Mouse (Mus musculus) MEL (cell line): ENCODE results near the gene Mss51. TPM values are rescaled to one million over a fixed set of nuclear protein-coding genes. Genes with fewer than 3 reads are reported as not detected.

ENCODE experiments used
- DNase-seq: peaks from one replicate; pipeline ENCODE4 v3.0.0; 2011; ENCODE audit warnings: low read depth, low spot score
- H3K27ac ChIP-seq: 2 replicates; pipeline ENCODE4 v1.5.1; 2012; ENCODE audit warnings: low read depth, mild to moderate bottlenecking, control low read depth, low read length, moderate library complexity; ENCODE audit not compliant: control insufficient read depth
- H3K27me3 ChIP-seq, 2 experiments: fragments of 150-350 bp in 1 of 2; sonication (generic) in 1 of 2; 2 replicates each; pipeline ENCODE4 v1.6.1; 2012; ENCODE audit warnings: low read length in 2 of 2, mild to moderate bottlenecking in 2 of 2, improper control_type of control experiment in 1 of 2, moderate library complexity in 1 of 2; ENCODE audit not compliant: insufficient read depth in 2 of 2, control insufficient read depth in 1 of 2
- H3K36me3 ChIP-seq, 2 experiments: 2 replicates each; pipeline ENCODE4 v1.6.1; 2012 to 2014; ENCODE audit warnings: low read length in 2 of 2, improper control_type of control experiment in 1 of 2, inconsistent platforms in 1 of 2, mild to moderate bottlenecking in 1 of 2; ENCODE audit not compliant: insufficient read depth in 2 of 2, control insufficient read depth in 1 of 2
- H3K4me1 ChIP-seq, 2 experiments: fragments of 150-350 bp in 1 of 2; sonication (generic) in 1 of 2; 2 replicates each; pipeline ENCODE4 v1.6.1; 2012; ENCODE audit warnings: low read length in 2 of 2, improper control_type of control experiment in 1 of 2, mild to moderate bottlenecking in 1 of 2; ENCODE audit not compliant: insufficient read depth in 2 of 2, control insufficient read depth in 1 of 2
- H3K4me3 ChIP-seq, 2 experiments: fragments of 150-350 bp in 1 of 2; sonication (generic) in 1 of 2; 2 replicates each; pipeline ENCODE4 v1.5.1; 2012; ENCODE audit warnings: low read depth in 2 of 2, low read length in 2 of 2, mild to moderate bottlenecking in 2 of 2, moderate library complexity in 2 of 2, control low read depth in 1 of 2, improper control_type of control experiment in 1 of 2; ENCODE audit not compliant: control insufficient read depth in 1 of 2, insufficient read depth in 1 of 2
- H3K79me2 ChIP-seq: 2 replicates; pipeline ENCODE4 v1.6.1; 2012; ENCODE audit warnings: mild to moderate bottlenecking, low read length, moderate library complexity; ENCODE audit not compliant: control insufficient read depth, poor library complexity, insufficient read depth
- H3K9ac ChIP-seq: 2 replicates; pipeline ENCODE4 v1.6.1; 2012; ENCODE audit warnings: low read depth, mild to moderate bottlenecking, control low read depth, low read length, moderate library complexity; ENCODE audit not compliant: control insufficient read depth, poor library complexity, severe bottlenecking
- H3K9me3 ChIP-seq: fragments of 150-350 bp; sonication (generic); replicated peaks from 2 replicates; pipeline ENCODE4 v1.6.1; 2012; ENCODE audit warnings: mild to moderate bottlenecking, low read length, improper control_type of control experiment, moderate library complexity; ENCODE audit not compliant: insufficient read depth
- CHD1 ChIP-seq: IDR thresholded peaks from 2 replicates; pipeline ENCODE4 v1.6.1; 2012; ENCODE audit warnings: low read depth, mild to moderate bottlenecking, inconsistent platforms, low read length, improper control_type of control experiment
- CHD2 ChIP-seq: IDR thresholded peaks from 2 replicates; pipeline ENCODE4 v1.6.1; 2011; ENCODE audit warnings: low read length, improper control_type of control experiment
- CTCF ChIP-seq, 3 experiments: IDR thresholded peaks in 2 of 3; conservative IDR thresholded peaks in 1 of 3; 2 replicates each; pipeline ENCODE4 v1.5.1; 2011 to 2012; ENCODE audit warnings: low read length in 3 of 3, low read depth in 2 of 3, mild to moderate bottlenecking in 2 of 3, improper control_type of control experiment in 1 of 3, inconsistent platforms in 1 of 3, mixed read lengths in 1 of 3, moderate library complexity in 1 of 3; ENCODE audit not compliant: control insufficient read depth in 1 of 3, insufficient read depth in 1 of 3, poor library complexity in 1 of 3, severe bottlenecking in 1 of 3
- E2F4 ChIP-seq: IDR thresholded peaks from 2 replicates; pipeline ENCODE4 v1.6.1; 2011; ENCODE audit warnings: low read depth, low read length, improper control_type of control experiment, borderline replicate concordance
- ELF1 ChIP-seq: IDR thresholded peaks from 2 replicates; pipeline ENCODE4 v1.6.1; 2014; ENCODE audit warnings: low read depth, mild to moderate bottlenecking, inconsistent platforms, low read length, improper control_type of control experiment, moderate library complexity
- ETS1 ChIP-seq: IDR thresholded peaks from 2 replicates; pipeline ENCODE4 v1.6.1; 2012; ENCODE audit warnings: low read depth, mild to moderate bottlenecking, inconsistent platforms, low read length, improper control_type of control experiment, moderate library complexity
- GATA1 ChIP-seq: IDR thresholded peaks from 2 replicates; pipeline ENCODE4 v1.6.1; 2011; ENCODE audit warnings: low read depth, low read length, improper control_type of control experiment
- HCFC1 ChIP-seq: IDR thresholded peaks from 2 replicates; pipeline ENCODE4 v1.6.1; 2012; ENCODE audit warnings: low read depth, mild to moderate bottlenecking, inconsistent platforms, low read length, improper control_type of control experiment, moderate library complexity
- JUND ChIP-seq: IDR thresholded peaks from 2 replicates; pipeline ENCODE4 v1.6.1; 2011; ENCODE audit warnings: low read depth, mild to moderate bottlenecking, improper control_type of control experiment, low read length
- MAFK ChIP-seq: IDR thresholded peaks from 2 replicates; pipeline ENCODE4 v1.6.1; 2011; ENCODE audit warnings: low read depth, mild to moderate bottlenecking, low read length, improper control_type of control experiment, borderline replicate concordance
- MAX ChIP-seq: IDR thresholded peaks from 2 replicates; pipeline ENCODE4 v1.6.1; 2011; ENCODE audit warnings: low read length, improper control_type of control experiment
- MAZ ChIP-seq: IDR thresholded peaks from 2 replicates; pipeline ENCODE4 v1.6.1; 2012; ENCODE audit warnings: low read depth, mild to moderate bottlenecking, inconsistent platforms, low read length, improper control_type of control experiment
- MEF2A ChIP-seq: IDR thresholded peaks from 2 replicates; pipeline ENCODE4 v1.6.1; 2014; ENCODE audit warnings: low read depth, mild to moderate bottlenecking, inconsistent platforms, low read length, improper control_type of control experiment; ENCODE audit not compliant: poor library complexity, insufficient replicate concordance, severe bottlenecking; ENCODE audit errors: extremely low read depth
- MXI1 ChIP-seq: IDR thresholded peaks from 2 replicates; pipeline ENCODE4 v1.6.1; 2011; ENCODE audit warnings: mild to moderate bottlenecking, low read depth, low read length, improper control_type of control experiment
- NELFE ChIP-seq: IDR thresholded peaks from 2 replicates; pipeline ENCODE4 v1.6.1; 2011; ENCODE audit warnings: low read depth, low read length, improper control_type of control experiment
- POLR2A ChIP-seq, 2 experiments: IDR thresholded peaks; 2 replicates each; pipeline ENCODE4 v1.6.1; 2011 to 2012; ENCODE audit warnings: low read length in 2 of 2, mild to moderate bottlenecking in 2 of 2, control low read depth in 1 of 2, improper control_type of control experiment in 1 of 2, low read depth in 1 of 2, moderate library complexity in 1 of 2; ENCODE audit not compliant: control insufficient read depth in 1 of 2, insufficient read depth in 1 of 2, poor library complexity in 1 of 2
- POLR2AphosphoS2 ChIP-seq: IDR thresholded peaks from 2 replicates; pipeline ENCODE4 v1.6.1; 2011; ENCODE audit warnings: low read length, improper control_type of control experiment
- RAD21 ChIP-seq: IDR thresholded peaks from 2 replicates; pipeline ENCODE4 v1.6.1; 2011; ENCODE audit warnings: mild to moderate bottlenecking, low read depth, low read length, improper control_type of control experiment
- RCOR1 ChIP-seq: IDR thresholded peaks from 2 replicates; pipeline ENCODE4 v1.6.1; 2012; ENCODE audit warnings: low read depth, mild to moderate bottlenecking, inconsistent platforms, low read length, improper control_type of control experiment
- SMC3 ChIP-seq: IDR thresholded peaks from 2 replicates; pipeline ENCODE4 v1.6.1; 2011; ENCODE audit warnings: low read depth, low read length, improper control_type of control experiment
- TAL1 ChIP-seq: IDR thresholded peaks from 2 replicates; pipeline ENCODE4 v1.6.1; 2012; ENCODE audit warnings: mild to moderate bottlenecking, inconsistent platforms, low read length, moderate library complexity, mixed read lengths
- TBP ChIP-seq: IDR thresholded peaks from 2 replicates; pipeline ENCODE4 v1.8.0; 2011; ENCODE audit warnings: low read depth, low read length, improper control_type of control experiment
- TCF12 ChIP-seq: IDR thresholded peaks from 2 replicates; pipeline ENCODE4 v1.6.1; 2014; ENCODE audit warnings: low read depth, mild to moderate bottlenecking, inconsistent platforms, low read length, improper control_type of control experiment, moderate library complexity
- UBTF ChIP-seq: IDR thresholded peaks from 2 replicates; pipeline ENCODE4 v1.6.1; 2012; ENCODE audit warnings: low read depth, mild to moderate bottlenecking, inconsistent platforms, low read length, improper control_type of control experiment, moderate library complexity, borderline replicate concordance; ENCODE audit not compliant: insufficient read depth
- USF1 ChIP-seq: IDR thresholded peaks from 2 replicates; pipeline ENCODE4 v1.6.1; 2014; ENCODE audit warnings: low read depth, mild to moderate bottlenecking, inconsistent platforms, low read length, improper control_type of control experiment, moderate library complexity
- ZC3H11A ChIP-seq: IDR thresholded peaks from 2 replicates; pipeline ENCODE4 v1.6.1; 2012; ENCODE audit warnings: low read depth, mild to moderate bottlenecking, inconsistent platforms, low read length, improper control_type of control experiment
- ZKSCAN1 ChIP-seq: IDR thresholded peaks from 2 replicates; pipeline ENCODE4 v1.6.1; 2012; ENCODE audit warnings: low read depth, mild to moderate bottlenecking, inconsistent platforms, low read length, improper control_type of control experiment, moderate library complexity
- ZMIZ1 ChIP-seq: IDR thresholded peaks from 2 replicates; pipeline ENCODE4 v1.6.1; 2012; ENCODE audit warnings: low read depth, mild to moderate bottlenecking, inconsistent platforms, low read length, improper control_type of control experiment, moderate library complexity
- ZNF384 ChIP-seq: IDR thresholded peaks from 2 replicates; pipeline ENCODE4 v1.6.1; 2012; ENCODE audit warnings: low read depth, mild to moderate bottlenecking, inconsistent platforms, low read length, improper control_type of control experiment
- polyA plus RNA-seq, 2 experiments: library from polyadenylated mRNA; stranded (reverse) in 1 of 2; unstranded in 1 of 2; fragments of >175 nt in 1 of 2; fragments of >200 nt in 1 of 2; gene quantifications; 2 replicates each; pipeline versions ENCODE4 v1.2.1 to v1.2.4; 2012; ENCODE audit warnings: low replicate concordance in 2 of 2, low read depth in 1 of 2; ENCODE audit not compliant: insufficient read length in 2 of 2, insufficient read depth in 1 of 2, missing spikeins in 1 of 2
- total RNA-seq: library from RNA; depleted of rRNA; stranded (reverse); fragments of 300-350 nt; gene quantifications from 2 replicates; pipeline ENCODE4 v1.2.3, GENCODE M21; 2012

Mss51 gene
- total and polyA plus RNA-seq, 3 experiments = 0.62 to 1.1 TPM; not detected in 1

- Histone ChIP-seq H3K27me3 (no peaks in the 10 kb centered on the region), H3K9ac (no peak overlapping the region), H3K4me1 (peaks cover 6 to 7% of the 10 kb centered on the region in 2 experiments), H3K27ac (no peak overlapping the region), H3K4me3 (no peak overlapping the region), H3K79me2 (no peaks in the 10 kb centered on the region), H3K9me3 (no peaks in the 10 kb centered on the region), H3K36me3 (peaks cover 0 to 19% of the 10 kb centered on the region in 2 experiments; a peak in 2 of 4 replicates)
- no peak for DNase-seq
- TF ChIP-seq USF1 (no peak), ZMIZ1 (no peak), RCOR1 (no peak), MXI1 (no peak), POLR2A (IDR thresholded peaks at IDR 0.05; ENCODE audit: control insufficient read depth in 1 of 2, insufficient read depth in 1 of 2, low read depth in 1 of 2, low read length in 2 of 2, poor library complexity in 1 of 2) (no peak), CTCF (IDR thresholded peaks at IDR 0.05 in 2 of 3, conservative IDR thresholded peaks at IDR 0.05 in 1 of 3; ENCODE audit: control insufficient read depth in 1 of 3, insufficient read depth in 1 of 3, low read depth in 2 of 3, low read length in 3 of 3, poor library complexity in 1 of 3, severe bottlenecking in 1 of 3) (no peak), MEF2A (no peak), TBP (no peak), JUND (no peak), UBTF (no peak)
Measured at GRCm38 (mm10) chr14:20486031-20486430, 10.7 kb downstream of the Mss51 start.

GRCm38 (mm10) chr14:20482051-20482751, 14.5 kb downstream of the Mss51 start:
- Histone ChIP-seq H3K27ac (peak overlapping the region; percentile 12; the same call in 1 of the 2 replicates), H3K36me3 (peaks cover 0 to 36% of the 10 kb centered on the region in 2 experiments; a peak in 2 of 4 replicates), H3K79me2 (peaks cover 11% of the 10 kb centered on the region), H3K9me3 (no peaks in the 10 kb centered on the region), H3K4me1 (peaks cover 15 to 20% of the 10 kb centered on the region in 2 experiments), H3K4me3 (no peak overlapping the region), H3K9ac (no peak overlapping the region), H3K27me3 (no peaks in the 10 kb centered on the region)
- DNase-seq = peak; percentile 64
- TF ChIP-seq POLR2AphosphoS2 (no peak), SMC3 (no peak), NELFE (no peak), ETS1 (no peak), CHD2 (no peak), ELF1 (peak; percentile 69), MXI1 (no peak), RAD21 (no peak), MEF2A (no peak), ZMIZ1 (no peak), UBTF (no peak), JUND (no peak), CHD1 (no peak), CTCF (IDR thresholded peaks at IDR 0.05 in 2 of 3, conservative IDR thresholded peaks at IDR 0.05 in 1 of 3; ENCODE audit: control insufficient read depth in 1 of 3, insufficient read depth in 1 of 3, low read depth in 2 of 3, low read length in 3 of 3, poor library complexity in 1 of 3, severe bottlenecking in 1 of 3) (no peak), GATA1 (peak; percentile 53; the same call in 1 of the 2 replicates), TAL1 (no peak), ZKSCAN1 (no peak), E2F4 (no peak), TCF12 (no peak), MAFK (no peak), MAX (no peak), MAZ (no peak), ZNF384 (peak; percentile 90), ZC3H11A (no peak), HCFC1 (0 out of 2 replicates have a peak, but pooled peaks have one; percentile 36)
